Mouse (Mus musculus) Patski (cell line): ENCODE measurements around the gene Tubd1. TPM values are rescaled to one million over a fixed set of nuclear protein-coding genes. Genes with fewer than 3 reads are reported as not detected.

ENCODE experiments used
- ATAC-seq: fragments of 100-300 bp; one replicate; pipeline ENCODE4 v1.8.0; 2021
- CTCF ChIA-PET: fragments of 350-600 bp; sonication (Branson Sonifier 250); formaldehyde crosslinking; loops from one replicate; lab custom pipeline; 2022; ENCODE audit warnings: inconsistent platforms; lab: Charles Lee
- POLR2A ChIA-PET: fragments of 350-600 bp; sonication (Branson Sonifier 250); formaldehyde crosslinking; loops from one replicate; lab custom pipeline; 2022; ENCODE audit warnings: antibody characterized with exemption, inconsistent platforms; lab: Charles Lee
- DNase-seq: peaks from one replicate; pipeline ENCODE4 v3.0.0-alpha.2; 2011; ENCODE audit warnings: low read depth, low spot score
- H3K27me3 ChIP-seq: fragments of 371-371 bp; one replicate; pipeline ENCODE4 v1.5.1; 2021
- CTCF ChIP-seq: fragments of 100-300 bp; IDR thresholded peaks from one replicate; pipeline ENCODE4 v1.5.1; 2021
- in situ Hi-C: fragments of 300-500 bp; cut with MboI; formaldehyde crosslinking; loops from 3 replicates; pipeline ENCODE4 v1.11.1; 2018; ENCODE audit warnings: low pct_unique_long_range_greater_than_20kb, mixed read lengths
- polyA plus RNA-seq: library from polyadenylated mRNA; unstranded; gene quantifications from one replicate; pipeline ENCODE4 v1.2.3, GENCODE M21; 2021

Tubd1 gene
- polyA plus RNA-seq, 1 experiment from 2014 or later: 10.9 TPM

GRCm38 (mm10) chr11:86596187-86596960, 51.6 kb downstream of the Tubd1 start:
- no peak for TF ChIP-seq CTCF
- DNase-seq (no peak), ATAC-seq (no peak)
- ChIA-PET POLR2A (interaction anchor here (1.1 to 14.1 kb wide), 3 partner anchors 12 to 57 kb away, joined by 3 to 262 read pairs (median 3); no protein-coding TSS in a partner anchor), CTCF (interaction anchor here (0.9 to 4.1 kb wide), 6 partner anchors 8 to 56 kb away, joined by 3 to 30 read pairs (median 5); no protein-coding TSS in a partner anchor)
- H3K27me3 ChIP-seq: no peaks in the 10 kb centered on the region
- in situ Hi-C loops: no loop called here

GRCm38 (mm10) chr11:86596976-86597375, 52.2 kb downstream of the Tubd1 start:
- ChIA-PET CTCF (interaction anchor here (0.9 to 4.1 kb wide), 6 partner anchors 8 to 56 kb away, joined by 3 to 30 read pairs (median 5); no protein-coding TSS in a partner anchor), POLR2A (interaction anchor here (1.1 to 14.1 kb wide), 3 partner anchors 13 to 56 kb away, joined by 3 to 262 read pairs (median 3); no protein-coding TSS in a partner anchor)
- no peak for TF ChIP-seq CTCF
- no peaks in the 10 kb centered on the region for H3K27me3 ChIP-seq
- in situ Hi-C loops: no loop called here
- ATAC-seq (no peak), DNase-seq (no peak)

- POLR2A ChIA-PET: interaction anchor here (0.6 to 14.1 kb wide), 2 partner anchors 14 to 26 kb away, joined by 5 to 262 read pairs; no protein-coding TSS in a partner anchor
- no peaks in the 10 kb centered on the region for H3K27me3 ChIP-seq
Measured at GRCm38 (mm10) chr11:86598154-86598553, 53.4 kb downstream of the Tubd1 start.

GRCm38 (mm10) chr11:86598572-86598971, 53.8 kb downstream of the Tubd1 start:
- CTCF ChIA-PET: interaction anchor here (1.1 to 6.0 kb wide), 4 partner anchors 10 to 54 kb away, joined by 3 to 33 read pairs (median 20); no protein-coding TSS in a partner anchor
- POLR2A ChIA-PET: interaction anchor here (14.1 kb wide), 1 partner anchor 14 kb away, joined by 262 read pairs; no protein-coding TSS in a partner anchor
- in situ Hi-C loops: no loop called here
- ATAC-seq (no peak), DNase-seq (no peak)
- no peaks in the 10 kb centered on the region for H3K27me3 ChIP-seq
- no peak for TF ChIP-seq CTCF

More at GRCm38 (mm10) chr11:86598154-86598553, 53.4 kb downstream of the Tubd1 start:
- no peak for DNase-seq
- in situ Hi-C loops: no loop called here
- TF ChIP-seq CTCF: no peak
- no peak for ATAC-seq
- CTCF ChIA-PET: interaction anchor here (1.1 to 6.0 kb wide), 6 partner anchors 10 to 55 kb away, joined by 3 to 33 read pairs (median 8); no protein-coding TSS in a partner anchor

GRCm38 (mm10) chr11:86599378-86600208, 54.8 kb downstream of the Tubd1 start:
- in situ Hi-C loops: no loop called here
- ChIA-PET CTCF (interaction anchor here (1.1 to 6.0 kb wide), 5 partner anchors 11 to 53 kb away, joined by 3 to 33 read pairs (median 9); no protein-coding TSS in a partner anchor), POLR2A (interaction anchor here (0.9 to 14.1 kb wide), 3 partner anchors 15 to 51 kb away, joined by 3 to 262 read pairs (median 3); no protein-coding TSS in a partner anchor)
- H3K27me3 ChIP-seq: no peaks in the 10 kb centered on the region
- DNase-seq (no peak), ATAC-seq (no peak)
- peak; percentile 30 for TF ChIP-seq CTCF

- in situ Hi-C loops: no loop called here
- ChIA-PET CTCF (interaction anchor here (1.5 to 6.0 kb wide), 5 partner anchors 12 to 46 kb away, joined by 3 to 33 read pairs (median 7); no protein-coding TSS in a partner anchor), POLR2A (interaction anchor here (0.7 to 14.1 kb wide), 4 partner anchors 16 to 25 kb away, joined by 3 to 262 read pairs (median 3); no protein-coding TSS in a partner anchor)
- no peak for ATAC-seq
- DNase-seq: no peak
- no peaks in the 10 kb centered on the region for H3K27me3 ChIP-seq
- TF ChIP-seq CTCF: no peak
Measured at GRCm38 (mm10) chr11:86600209-86600557, 55.4 kb downstream of the Tubd1 start.

GRCm38 (mm10) chr11:86602116-86602515, 57.3 kb downstream of the Tubd1 start:
- H3K27me3 ChIP-seq: no peaks in the 10 kb centered on the region
- ChIA-PET POLR2A (interaction anchor here (2.7 to 14.1 kb wide), 2 partner anchors 18 to 50 kb away, joined by 17 to 262 read pairs; no protein-coding TSS in a partner anchor), CTCF (interaction anchor here (1.4 to 6.0 kb wide), 5 partner anchors 9 to 52 kb away, joined by 5 to 33 read pairs (median 7); no protein-coding TSS in a partner anchor)
- DNase-seq: no peak
- TF ChIP-seq CTCF: no peak
- no peak for ATAC-seq
- in situ Hi-C loops: no loop called here

- POLR2A ChIA-PET: interaction anchor here (1.0 to 14.1 kb wide), 6 partner anchors 19 to 48 kb away, joined by 3 to 262 read pairs (median 8); no protein-coding TSS in a partner anchor
- DNase-seq (no peak), ATAC-seq (peak; percentile 23)
- in situ Hi-C loops: no loop called here
- CTCF ChIA-PET: interaction anchor here (0.9 to 6.0 kb wide), 5 partner anchors 12 to 32 kb away, joined by 3 to 33 read pairs (median 6); no protein-coding TSS in a partner anchor
- no peak for TF ChIP-seq CTCF
- no peaks in the 10 kb centered on the region for H3K27me3 ChIP-seq
Measured at GRCm38 (mm10) chr11:86603719-86604118, 58.9 kb downstream of the Tubd1 start.

- no peak for TF ChIP-seq CTCF
Measured at GRCm38 (mm10) chr11:86604289-86604688, 59.5 kb downstream of the Tubd1 start.

More at GRCm38 (mm10) chr11:86604289-86604688, 59.5 kb downstream of the Tubd1 start:
- no peak for DNase-seq
- POLR2A ChIA-PET: interaction anchor here (0.8 to 14.1 kb wide), 7 partner anchors 18 to 47 kb away, joined by 3 to 262 read pairs (median 5); no protein-coding TSS in a partner anchor
- CTCF ChIA-PET: interaction anchor here (0.9 to 6.0 kb wide), 6 partner anchors 13 to 52 kb away, joined by 3 to 33 read pairs (median 6); no protein-coding TSS in a partner anchor
- in situ Hi-C loops: no loop called here
- no peak for ATAC-seq
- H3K27me3 ChIP-seq: no peaks in the 10 kb centered on the region
